Mouse (Mus musculus) activated CD4-positive, CD25-positive, alpha-beta regulatory T cell, adult 4 months (primary cell): ENCODE data around the gene Stk11. TPM values are rescaled to one million over a fixed set of nuclear protein-coding genes. Genes with fewer than 3 reads are reported as not detected.

Experiments used
- ATAC-seq: one replicate; pipeline ENCODE4 v1.8.0; 2017
- polyA plus RNA-seq, 2 experiments: library from polyadenylated mRNA; unstranded; fragments of 100-300 nt; shearing (Covaris generic); gene quantifications; one replicate each; pipeline ENCODE4 v1.2.1; 2017

Stk11 gene
- polyA plus RNA-seq, 2 experiments from 2014 or later, result 22.1 to 25.4 TPM

GRCm38 (mm10) chr10:80170601-80171021, 55.0 kb downstream of the Stk11 start:
- no peak for ATAC-seq

GRCm38 (mm10) chr10:80171252-80171651, 55.6 kb downstream of the Stk11 start:
- ATAC-seq, result no peak

DNA sequence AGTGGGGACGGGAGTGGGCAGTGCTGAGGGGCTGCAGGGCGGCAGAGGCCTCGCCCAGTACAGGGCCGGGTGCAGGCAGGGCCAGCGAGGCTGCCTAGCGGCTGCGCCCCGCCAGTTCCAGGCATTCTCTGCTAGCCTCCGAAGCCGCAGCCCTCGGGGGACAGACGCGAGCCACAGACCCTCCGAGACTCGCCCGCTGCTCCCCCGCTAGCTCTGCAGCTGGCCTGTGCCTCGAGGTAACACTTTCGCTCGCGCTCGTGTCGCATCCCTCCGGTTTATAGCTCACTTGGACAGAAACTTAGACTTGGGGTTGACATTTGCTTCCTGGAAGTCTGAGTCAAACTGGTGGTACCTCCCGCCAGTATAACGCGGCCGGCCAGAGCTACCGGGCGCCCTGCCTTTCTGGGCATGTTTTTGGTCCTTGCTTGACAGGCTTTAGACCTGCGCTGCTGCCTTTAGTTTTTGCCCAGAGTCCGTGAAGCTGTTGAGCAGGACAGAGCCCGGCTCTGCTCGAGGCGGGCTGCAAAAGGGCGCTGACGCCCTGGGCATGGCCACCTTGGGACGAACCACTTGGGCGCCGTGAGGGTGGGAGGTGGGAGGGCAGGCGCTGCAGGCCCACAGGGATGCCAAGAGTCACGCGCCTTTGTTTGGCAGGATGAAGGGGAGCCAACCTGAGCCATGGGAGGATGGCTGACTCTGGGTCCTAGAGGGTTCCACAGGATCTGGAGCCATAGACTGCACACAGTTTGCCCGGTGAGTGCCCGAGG, 56.3 kb downstream of the Stk11 start:
- no peak for ATAC-seq

DNA sequence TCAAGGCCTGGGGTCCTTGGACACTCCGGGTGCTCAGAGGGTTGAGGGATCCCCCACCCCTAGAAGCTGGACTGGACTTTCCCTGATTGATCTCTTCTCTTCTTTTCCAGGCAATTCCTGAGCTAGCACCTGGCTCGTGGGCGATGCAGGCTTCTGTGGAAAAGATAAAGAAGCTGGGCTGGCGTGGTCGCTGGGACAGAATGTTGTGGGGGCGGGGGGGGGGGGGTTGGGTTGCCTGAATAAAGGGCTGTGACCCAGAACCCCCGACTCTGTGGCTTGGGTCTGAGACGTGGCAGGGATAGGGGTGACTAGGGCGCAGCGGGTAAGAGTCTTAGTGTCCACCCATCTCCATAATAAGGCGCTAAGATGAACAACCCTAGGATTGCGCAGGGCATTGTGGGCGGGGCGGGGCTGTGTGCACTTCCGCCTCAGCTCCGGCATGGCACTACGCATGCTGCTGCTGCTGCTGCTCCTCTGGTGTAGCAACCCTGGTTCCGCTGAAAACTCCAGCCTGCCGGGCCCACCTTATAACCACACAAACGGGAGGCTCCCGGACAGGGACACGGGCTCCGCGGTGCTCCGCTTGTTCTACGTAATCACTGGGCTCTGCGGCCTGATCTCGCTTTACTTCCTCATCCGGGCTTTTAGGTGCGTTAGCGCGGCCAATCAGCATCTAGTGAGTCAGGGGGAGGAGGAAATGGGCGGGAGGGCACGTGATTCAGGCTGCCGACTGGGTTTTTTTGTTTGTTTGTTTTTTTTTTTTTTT, 57.1 kb downstream of the Stk11 start, which contains the start of gene 1600002K03Rik:
1600002K03Rik (plus strand) TSS at position 418 of the 766 bp plus-strand sequence.
- ATAC-seq, result peak; percentile 80

- ATAC-seq, result no peak
Measured at GRCm38 (mm10) chr10:80173358-80173757, 57.8 kb downstream of the Stk11 start.

DNA sequence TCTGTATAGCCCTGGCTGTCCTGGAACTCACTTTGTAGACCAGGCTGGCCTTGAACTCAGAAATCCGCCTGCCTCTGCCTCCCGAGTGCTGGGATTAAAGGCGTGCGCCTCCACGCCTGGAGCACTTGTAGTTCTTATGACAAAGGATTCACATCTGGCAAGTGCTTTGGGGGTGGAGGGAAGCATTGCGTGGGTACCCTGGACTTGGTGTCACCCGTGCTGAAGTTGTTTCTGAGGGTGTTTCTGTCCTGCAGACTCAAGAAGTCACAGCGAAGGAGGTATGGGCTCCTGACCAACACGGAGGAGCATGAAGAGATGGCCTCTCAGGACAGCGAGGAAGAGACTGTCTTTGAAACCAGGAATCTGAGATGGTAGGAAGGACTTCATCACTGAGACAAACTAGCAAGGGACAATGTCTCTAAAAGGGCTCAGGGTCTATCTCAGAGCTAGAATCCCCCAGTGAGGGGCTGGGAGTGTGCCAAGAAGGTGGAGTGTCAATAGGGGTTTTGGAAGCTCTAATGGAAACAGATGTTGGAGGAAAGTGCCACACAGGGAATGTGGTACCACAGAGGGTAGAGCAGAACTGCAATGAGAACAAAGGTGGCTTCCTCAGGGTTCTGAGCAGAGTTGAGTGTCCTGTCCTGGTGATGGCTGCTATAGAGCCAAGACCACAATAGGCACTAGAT, 58.5 kb downstream of the Stk11 start:
- no peak for ATAC-seq

- ATAC-seq, result no peak
Measured at GRCm38 (mm10) chr10:80174705-80175104, 59.1 kb downstream of the Stk11 start.

GRCm38 (mm10) chr10:80175536-80176269, 60.1 kb downstream of the Stk11 start:
- ATAC-seq, result no peak

DNA sequence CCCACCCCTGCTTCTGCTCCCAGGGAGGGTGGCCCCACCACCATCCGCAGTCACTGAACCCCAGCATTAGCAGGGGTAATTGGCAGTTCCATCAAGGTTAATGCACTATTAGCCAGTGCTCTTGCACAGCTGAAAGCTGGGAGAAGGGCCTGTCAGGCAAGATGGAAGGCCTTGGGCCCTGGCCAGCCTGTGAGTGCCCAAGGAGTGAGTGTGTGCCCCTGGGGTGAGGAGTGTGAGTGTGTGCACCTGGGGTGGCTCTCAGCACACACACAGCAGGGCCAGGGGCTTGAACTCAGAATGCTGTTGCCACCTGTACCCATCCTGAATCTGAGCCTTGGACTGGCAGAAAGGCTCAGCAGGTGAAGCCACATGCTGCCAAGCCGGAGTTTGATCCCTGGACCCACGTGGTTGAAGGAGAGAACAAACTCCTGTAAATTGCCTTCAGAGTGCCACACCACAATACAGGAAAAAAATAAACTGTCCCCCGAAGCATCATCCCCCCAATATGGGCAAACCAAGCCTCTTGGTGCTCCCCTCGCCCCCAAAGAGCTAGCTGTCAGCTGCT, 60.7 kb downstream of the Stk11 start:
- no peak for ATAC-seq

- ATAC-seq, result no peak
Measured at GRCm38 (mm10) chr10:80177441-80178279, 62.1 kb downstream of the Stk11 start.

DNA sequence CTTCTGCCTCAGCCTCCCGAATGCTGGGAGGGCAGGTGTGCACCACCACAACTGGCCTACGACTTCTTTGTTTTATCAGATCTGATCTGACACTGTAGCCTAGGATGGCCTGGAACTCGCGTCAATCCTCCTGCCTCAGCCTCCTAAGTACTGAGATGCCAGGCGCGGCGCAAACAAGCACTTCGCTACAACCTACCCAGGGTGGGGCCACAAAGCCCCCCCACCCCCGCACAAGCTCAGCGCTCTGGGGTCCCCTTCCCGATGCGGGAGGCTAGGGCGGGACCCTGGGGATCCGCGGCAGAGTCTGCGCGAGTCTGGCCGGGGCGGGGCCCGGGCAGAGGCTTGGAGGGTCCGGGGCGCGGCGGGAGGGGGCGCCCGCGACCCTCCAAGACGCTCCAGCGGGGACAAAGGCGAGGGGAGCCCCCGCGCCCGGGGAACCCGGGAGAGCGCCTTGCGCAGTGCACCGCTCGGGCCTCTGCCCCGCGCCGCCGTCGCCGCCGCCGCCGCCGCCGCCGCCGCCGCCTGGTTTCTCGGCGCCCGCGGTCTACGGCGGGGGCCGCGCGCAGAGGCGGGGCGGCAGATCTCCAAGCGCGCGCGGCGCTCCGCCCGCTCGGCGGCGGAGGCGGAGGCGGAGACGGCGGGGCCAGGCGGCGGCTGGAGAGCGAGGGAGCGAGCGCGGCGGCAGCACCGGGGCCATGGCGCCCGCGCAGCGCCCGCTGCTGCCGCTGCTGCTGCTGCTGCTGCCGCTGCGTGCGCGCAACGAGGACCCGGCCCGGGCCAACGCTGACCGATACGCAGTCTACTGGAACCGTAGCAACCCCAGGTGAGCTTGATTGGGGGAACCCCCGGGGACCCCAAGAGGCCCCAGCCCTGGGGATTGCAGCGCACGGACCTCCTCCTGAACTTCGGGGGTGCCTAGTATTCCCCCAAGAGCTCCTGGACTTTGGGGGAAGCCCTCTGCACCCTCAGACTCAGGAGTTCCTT, 63.8 kb downstream of the Stk11 start, which contains the start of gene Efna2:
Efna2 (plus strand) TSS at position 415 of the 984 bp plus-strand sequence.
- no peak for ATAC-seq

Other genes with a start within 250 kb of the Stk11 start
- gene Prtn3, start 241.3 kb upstream of the Stk11 start, polyA plus RNA-seq, result not detected
- gene Plppr3, start 241.2 kb upstream of the Stk11 start, polyA plus RNA-seq, result 1 to 10 TPM; 1.6 to 2.1 TPM
- gene Elane, start 229.6 kb upstream of the Stk11 start, polyA plus RNA-seq, result not detected
- not detected for gene Cfd, start 224.9 kb upstream of the Stk11 start, polyA plus RNA-seq
- 10 to 100 TPM in 1 of 2 experiments, 1 to 10 TPM in 1; 6.7 to 10.5 TPM for gene Med16, start 206.9 kb upstream of the Stk11 start, polyA plus RNA-seq
- not detected for gene Gm26602, start 204.9 kb upstream of the Stk11 start, polyA plus RNA-seq
- under 1 TPM in 1 of 2 experiments, not detected in 1; 0.22 TPM for gene Kiss1r, start 198.8 kb upstream of the Stk11 start, polyA plus RNA-seq
- gene R3hdm4, start 194.6 kb upstream of the Stk11 start, polyA plus RNA-seq, result 100 to 1,000 TPM in 1 of 2 experiments, 10 to 100 TPM in 1; 92.3 to 122 TPM
- gene Arid3a, start 188.8 kb upstream of the Stk11 start, polyA plus RNA-seq, result 1 to 10 TPM; 2.1 to 2.5 TPM
- gene Wdr18, start 155.7 kb upstream of the Stk11 start, polyA plus RNA-seq, result 10 to 100 TPM; 63.9 to 70.0 TPM
- gene Grin3b, start 145.1 kb upstream of the Stk11 start, polyA plus RNA-seq, result not detected
- gene Tmem259, start 131.5 kb upstream of the Stk11 start, polyA plus RNA-seq, result 1 to 10 TPM; 1.9 to 3.8 TPM
- gene Cnn2, start 127.2 kb upstream of the Stk11 start, polyA plus RNA-seq, result 100 to 1,000 TPM; 828 to 877 TPM
- gene Abca7, start 119.3 kb upstream of the Stk11 start, polyA plus RNA-seq, result 10 to 100 TPM; 13.2 to 17.0 TPM
- 100 to 1,000 TPM; 196 to 326 TPM for gene Arhgap45, start 99.2 kb upstream of the Stk11 start, polyA plus RNA-seq
- gene Polr2e, start 76.0 kb upstream of the Stk11 start, polyA plus RNA-seq, result 100 to 1,000 TPM; 174 to 175 TPM
- 100 to 1,000 TPM; 346 to 370 TPM for gene Gpx4, start 68.6 kb upstream of the Stk11 start, polyA plus RNA-seq
- gene Sbno2, start 10.2 kb upstream of the Stk11 start, polyA plus RNA-seq, result 10 to 100 TPM; 26.8 to 32.5 TPM
- 100 to 1,000 TPM; 338 to 428 TPM for gene Atp5d, start 22.8 kb downstream of the Stk11 start, polyA plus RNA-seq
- gene Cbarp, start 25.0 kb downstream of the Stk11 start, polyA plus RNA-seq, result under 1 TPM; 0.74 to 0.96 TPM
- gene Midn, start 32.5 kb downstream of the Stk11 start, polyA plus RNA-seq, result 1 to 10 TPM; 7.3 to 9.2 TPM
- 100 to 1,000 TPM; 132 to 177 TPM for gene Cirbp, start 50.2 kb downstream of the Stk11 start, polyA plus RNA-seq
- gene 1600002K03Rik, start 57.1 kb downstream of the Stk11 start, polyA plus RNA-seq, result 10 to 100 TPM; 18.0 to 22.7 TPM
- gene Efna2, start 63.7 kb downstream of the Stk11 start, polyA plus RNA-seq, result not detected
- gene Mum1, start 110.6 kb downstream of the Stk11 start, polyA plus RNA-seq, result 10 to 100 TPM; 59.5 to 75.7 TPM
- gene Ndufs7, start 133.3 kb downstream of the Stk11 start, polyA plus RNA-seq, result 100 to 1,000 TPM; 205 to 250 TPM
- under 1 TPM in 1 of 2 experiments, not detected in 1; 0.34 TPM for gene Gamt, start 145.2 kb downstream of the Stk11 start, polyA plus RNA-seq
- gene Dazap1, start 145.7 kb downstream of the Stk11 start, polyA plus RNA-seq, result 10 to 100 TPM; 15.4 to 19.6 TPM
- 1,000 to 10,000 TPM; 1,256 to 1,612 TPM for gene Rps15, start 176.7 kb downstream of the Stk11 start, polyA plus RNA-seq
- under 1 TPM in 1 of 2 experiments, not detected in 1; 0.82 TPM for gene Apc2, start 180.2 kb downstream of the Stk11 start, polyA plus RNA-seq
- gene 2310011J03Rik, start 204.7 kb downstream of the Stk11 start, polyA plus RNA-seq, result 10 to 100 TPM; 44.0 to 54.5 TPM
- 10 to 100 TPM in 1 of 2 experiments, 1 to 10 TPM in 1; 6.7 to 11.9 TPM for gene Pcsk4, start 213.7 kb downstream of the Stk11 start, polyA plus RNA-seq
- not detected for gene Reep6, start 214.2 kb downstream of the Stk11 start, polyA plus RNA-seq
- not detected for gene Adamtsl5, start 232.6 kb downstream of the Stk11 start, polyA plus RNA-seq
- gene Plk5, start 240.7 kb downstream of the Stk11 start, polyA plus RNA-seq, result not detected